Mouse (Mus musculus) small intestine, adult 2 months (tissue): Measurements from ENCODE around the gene Rpl36a.

Source experiments
- CTCF ChIP-seq: fragments of 200-500 bp; IDR thresholded peaks from 2 replicates; pipeline ENCODE4 v1.5.1; 2012; ENCODE audit warnings: low read depth, mild to moderate bottlenecking, control low read depth, inconsistent platforms, low read length, moderate library complexity, mixed read lengths; ENCODE audit not compliant: insufficient replicate concordance, insufficient read length; ENCODE audit errors: extremely low read depth
- POLR2A ChIP-seq: fragments of 200-500 bp; IDR thresholded peaks from 2 replicates; pipeline ENCODE4 v1.6.1; 2012; ENCODE audit warnings: low read depth, mild to moderate bottlenecking, control low read depth, inconsistent platforms, low read length, moderate library complexity

DNA sequence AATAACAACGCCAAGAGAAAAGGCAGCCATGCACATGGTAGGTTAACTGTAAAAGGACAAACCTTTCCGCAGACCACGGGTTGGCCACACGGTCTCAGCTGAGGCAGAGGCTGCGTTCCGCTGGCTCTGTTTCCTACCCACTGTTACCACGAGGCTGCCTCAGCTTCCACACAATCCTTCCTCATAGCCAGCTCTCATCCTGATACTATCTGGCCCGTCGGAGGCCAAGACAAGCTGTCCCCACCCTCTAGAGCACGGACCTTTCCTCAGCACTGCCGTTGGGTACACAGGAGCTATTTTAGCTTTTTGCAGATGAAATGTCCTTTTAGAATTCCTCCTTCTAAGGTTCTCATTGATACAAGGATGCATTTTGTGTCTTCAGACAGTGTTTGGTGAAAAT is 3.2 kb upstream of the Rpl36a start:
- no peak for TF ChIP-seq POLR2A
- TF ChIP-seq CTCF, result no peak
